Mouse (Mus musculus): ENCODE measurements at regions not wholly inside any gene's neighbourhood (a gene's known extent, or its start where the extent isn't known, plus 50 kb on each side); places are given as distances from the start of the nearest gene placed in this dataset.
A peak's percentile ranks its signal among the peaks of the same experiment; 100 is the strongest.

- DNase-seq (ENCODE audit: extremely low spot score, low read depth, low spot score): no peak
These were observed 240.9 kb downstream of the Ttll7 start for GRCm38 (mm10) chr3:147093076-147093380.

GRCm38 (mm10) chr3:147096179-147096578 lies 244.0 kb downstream of the Ttll7 start:
- DNase-seq (ENCODE audit: extremely low spot score, low read depth, low spot score): no peak

DNA sequence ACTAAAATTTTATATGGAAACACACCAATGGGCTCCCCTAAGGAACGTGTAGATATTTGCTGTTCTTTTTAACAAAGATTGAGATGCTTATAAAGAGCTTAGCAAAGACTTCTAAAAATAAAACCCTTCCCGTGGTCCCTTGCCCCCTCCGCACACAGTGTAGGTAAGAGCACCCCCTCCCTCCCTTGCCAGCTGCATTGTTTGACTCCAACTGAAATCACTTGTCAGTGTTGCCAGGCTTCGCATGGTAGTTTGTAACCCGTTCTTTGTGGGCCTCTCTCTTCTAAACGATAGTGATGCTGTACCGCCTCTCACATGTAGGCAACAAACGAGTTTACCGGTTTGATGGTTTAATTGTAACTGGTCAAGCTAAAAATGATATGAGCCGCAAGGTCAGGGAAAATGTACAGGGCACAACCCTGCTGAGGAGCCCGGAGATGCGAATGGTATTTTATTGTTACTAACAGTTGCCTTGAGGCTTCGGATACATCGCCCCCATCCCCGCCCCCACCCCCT lies 246.0 kb downstream of the Ttll7 start:
- DNase-seq (ENCODE audit: extremely low spot score, low read depth, low spot score): no peak

DNA sequence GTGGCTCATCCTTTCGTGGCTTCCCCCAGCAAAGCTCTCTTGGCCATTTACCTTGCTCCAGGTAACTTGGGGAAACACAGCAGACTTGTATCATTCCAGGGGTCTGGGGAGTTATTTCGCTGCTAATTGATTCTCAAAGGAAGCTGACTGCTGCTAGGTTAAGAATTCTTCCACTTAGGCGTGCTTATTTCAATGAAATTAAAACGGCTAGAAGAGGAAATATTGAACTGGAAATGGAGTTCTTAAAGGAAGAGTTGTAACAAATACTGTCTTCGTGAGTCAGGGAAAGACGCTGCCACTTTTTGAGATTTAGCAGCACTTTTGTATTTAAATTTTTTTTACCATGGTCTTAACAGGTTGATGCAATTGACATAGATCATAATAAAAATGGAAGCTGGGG lies 246.4 kb downstream of the Ttll7 start:
- no peak for DNase-seq (ENCODE audit: extremely low spot score, low read depth, low spot score)

- no peak for DNase-seq (ENCODE audit: extremely low spot score, low read depth, low spot score)
These were observed 247.1 kb downstream of the Ttll7 start for GRCm38 (mm10) chr3:147099143-147099713.

GRCm38 (mm10) chr3:147101053-147101764 lies 249.0 kb downstream of the Ttll7 start:
- DNase-seq (ENCODE audit: extremely low spot score, low read depth, low spot score): no peak

DNA sequence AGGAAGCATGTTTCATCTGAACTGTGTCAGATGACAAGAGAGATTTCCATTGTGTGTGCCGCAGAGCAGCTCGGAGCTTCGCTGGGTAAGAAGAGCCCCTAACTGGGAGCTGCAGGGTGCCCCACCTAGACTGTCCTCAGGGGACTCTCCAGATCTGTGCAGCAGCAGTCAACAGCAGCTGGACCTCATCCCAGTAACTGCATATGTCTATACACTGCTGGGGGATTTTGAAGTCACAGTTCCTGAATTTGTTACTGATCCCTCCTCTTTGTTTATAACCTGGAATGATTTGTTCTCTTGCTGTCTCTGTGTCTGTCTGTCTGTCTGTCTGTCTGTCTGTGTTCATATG lies 249.6 kb downstream of the Ttll7 start:
- no peak for DNase-seq (ENCODE audit: extremely low spot score, low read depth, low spot score)

DNA sequence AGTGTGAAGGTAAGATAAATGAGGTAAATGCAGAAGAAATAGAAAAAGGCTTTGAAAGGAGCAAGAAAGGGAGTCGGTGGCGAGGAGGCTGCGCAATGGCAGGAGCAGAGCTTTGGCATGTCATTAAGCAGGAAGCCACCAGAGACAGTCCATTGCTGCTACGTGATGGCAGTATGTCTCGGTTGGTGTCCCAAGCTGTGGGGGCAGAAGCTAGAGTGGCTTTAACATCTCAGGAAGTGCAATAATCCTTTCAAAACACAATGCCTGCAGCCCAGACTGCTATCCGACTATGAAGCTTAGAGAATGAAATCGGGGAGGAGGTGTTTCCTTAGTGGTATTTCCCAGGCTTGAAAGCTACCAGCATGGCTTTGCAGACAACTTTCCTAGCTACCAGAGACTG lies 251.3 kb downstream of the Ttll7 start:
- no peak for DNase-seq (ENCODE audit: extremely low spot score, low read depth, low spot score)

GRCm38 (mm10) chr3:147117609-147118008 lies 265.4 kb downstream of the Ttll7 start:
- DNase-seq (ENCODE audit: extremely low spot score, low read depth, low spot score): peak; percentile 33

GRCm38 (mm10) chr3:147118092-147118491 lies 265.9 kb downstream of the Ttll7 start:
- DNase-seq (ENCODE audit: extremely low spot score, low read depth, low spot score): no peak

DNA sequence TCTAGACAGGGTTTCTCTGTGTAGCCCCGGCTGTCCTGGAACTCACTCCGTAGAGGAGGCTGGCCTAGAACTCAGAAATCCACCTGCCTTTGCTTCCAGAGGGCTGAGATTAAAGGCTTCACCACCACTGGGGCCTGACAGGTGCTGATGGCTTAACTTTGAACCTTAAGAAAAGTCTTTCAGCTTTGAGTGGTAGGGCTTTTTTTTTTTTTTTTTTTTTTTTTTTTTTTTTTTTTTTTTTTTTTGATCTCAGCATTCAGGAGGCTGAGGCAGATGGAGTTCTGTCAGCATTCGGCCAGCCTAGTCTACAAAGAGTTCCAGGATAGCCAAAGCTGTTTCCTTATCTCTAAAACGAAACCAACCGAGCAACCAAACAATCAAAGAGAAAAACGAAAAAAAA lies 266.5 kb downstream of the Ttll7 start:
- DNase-seq (ENCODE audit: extremely low spot score, low read depth, low spot score): no peak

DNA sequence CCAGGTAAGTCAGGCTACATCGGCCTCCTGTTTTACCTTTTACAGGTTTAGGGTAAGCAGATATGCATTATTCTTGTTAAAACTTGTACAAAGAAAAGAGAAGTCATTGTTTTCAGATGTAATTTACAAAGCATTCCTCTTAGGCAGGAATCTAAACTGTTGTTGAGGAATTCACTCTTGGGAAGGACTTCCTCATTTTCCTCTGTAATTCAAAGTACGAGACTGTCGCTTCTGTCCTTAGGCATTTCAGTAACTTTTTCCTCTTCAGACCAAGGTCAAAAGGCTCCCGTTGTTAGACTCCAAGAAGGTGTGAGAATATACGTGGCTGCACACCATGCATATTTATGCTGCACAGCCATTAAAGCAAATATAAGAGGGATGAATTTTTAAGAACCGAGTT lies 269.7 kb downstream of the Ttll7 start:
- DNase-seq (ENCODE audit: extremely low spot score, low read depth, low spot score): no peak

GRCm38 (mm10) chr3:147127740-147128139 lies 275.6 kb downstream of the Ttll7 start:
- DNase-seq (ENCODE audit: extremely low spot score, low read depth, low spot score): no peak

- DNase-seq (ENCODE audit: extremely low spot score, low read depth, low spot score): no peak
These were observed 280.7 kb downstream of the Ttll7 start for GRCm38 (mm10) chr3:147132830-147133229.

DNA sequence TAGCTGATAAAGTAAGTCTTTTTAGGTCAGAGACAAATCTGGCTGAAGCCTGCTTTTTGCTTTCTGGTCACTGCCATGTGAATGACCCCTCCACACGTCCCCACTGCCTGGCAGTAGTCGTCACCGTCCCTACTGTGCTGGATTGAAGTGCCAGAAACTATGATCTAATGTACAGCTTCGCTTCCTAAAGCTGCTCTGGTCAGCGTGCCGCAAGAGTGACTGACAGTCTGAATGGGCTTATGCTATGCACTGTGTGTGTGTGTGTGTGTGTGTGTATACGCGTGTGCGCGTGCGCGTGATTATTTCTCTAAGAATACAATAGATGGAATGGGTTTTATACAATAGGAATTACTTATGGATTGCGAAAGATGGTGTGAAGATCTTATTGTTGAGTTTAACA lies 281.2 kb downstream of the Ttll7 start:
- no peak for DNase-seq (ENCODE audit: extremely low spot score, low read depth, low spot score)

DNA sequence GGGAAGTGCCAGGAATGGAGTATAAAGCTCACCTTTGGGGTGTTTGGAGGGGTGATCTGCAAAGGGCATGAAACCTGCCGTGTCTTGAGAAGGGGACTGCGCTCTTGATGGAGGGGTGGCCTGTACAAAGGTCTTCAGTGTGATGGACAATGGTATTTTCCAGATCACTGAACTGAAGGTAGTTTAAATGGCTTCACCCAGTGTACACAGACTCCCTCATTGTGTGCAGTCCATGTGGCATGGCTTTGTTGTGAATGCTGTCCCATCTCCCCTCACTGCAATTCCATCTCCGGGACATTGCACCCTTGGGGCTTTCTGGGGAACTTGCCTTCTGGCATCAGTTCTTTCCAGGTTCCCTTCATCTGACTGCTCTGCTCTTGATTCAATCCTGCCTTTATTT lies 288.2 kb downstream of the Ttll7 start:
- no peak for DNase-seq (ENCODE audit: extremely low spot score, low read depth, low spot score)

- peak; percentile 39 for DNase-seq (ENCODE audit: extremely low spot score, low read depth, low spot score)
These were observed 301.3 kb downstream of the Ttll7 start for GRCm38 (mm10) chr3:147153456-147153855.

GRCm38 (mm10) chr3:147153998-147154397 lies 301.8 kb downstream of the Ttll7 start:
- DNase-seq (ENCODE audit: extremely low spot score, low read depth, low spot score): peak; percentile 16

GRCm38 (mm10) chr3:147163126-147163525 lies 311.0 kb downstream of the Ttll7 start:
- no peak for DNase-seq (ENCODE audit: extremely low spot score, low read depth, low spot score)

- no peak for DNase-seq (ENCODE audit: extremely low spot score, low read depth, low spot score)
These were observed 311.4 kb downstream of the Ttll7 start for GRCm38 (mm10) chr3:147163540-147163939.

DNA sequence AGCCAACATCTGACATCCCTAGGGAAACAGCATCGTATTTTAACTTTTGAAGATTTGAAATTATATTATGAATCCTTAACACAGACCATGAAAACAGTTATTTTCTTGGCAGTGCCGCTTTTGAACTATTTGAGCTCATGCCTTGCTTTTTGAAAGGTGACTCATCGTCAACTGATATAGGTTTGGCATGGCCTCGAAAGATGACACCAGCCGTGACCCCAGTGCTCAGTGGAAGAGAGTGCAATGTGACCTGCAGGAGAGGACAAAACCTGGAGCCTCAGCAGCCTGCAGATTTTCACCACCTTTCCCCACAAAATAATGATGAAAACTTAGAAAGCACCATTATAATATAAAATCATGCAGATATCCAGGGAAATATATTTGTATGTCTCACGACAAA lies 312.8 kb downstream of the Ttll7 start:
- no peak for DNase-seq (ENCODE audit: extremely low spot score, low read depth, low spot score)

- DNase-seq (ENCODE audit: extremely low spot score, low read depth, low spot score): no peak
These were observed 314.4 kb downstream of the Ttll7 start for GRCm38 (mm10) chr3:147166555-147166954.

DNA sequence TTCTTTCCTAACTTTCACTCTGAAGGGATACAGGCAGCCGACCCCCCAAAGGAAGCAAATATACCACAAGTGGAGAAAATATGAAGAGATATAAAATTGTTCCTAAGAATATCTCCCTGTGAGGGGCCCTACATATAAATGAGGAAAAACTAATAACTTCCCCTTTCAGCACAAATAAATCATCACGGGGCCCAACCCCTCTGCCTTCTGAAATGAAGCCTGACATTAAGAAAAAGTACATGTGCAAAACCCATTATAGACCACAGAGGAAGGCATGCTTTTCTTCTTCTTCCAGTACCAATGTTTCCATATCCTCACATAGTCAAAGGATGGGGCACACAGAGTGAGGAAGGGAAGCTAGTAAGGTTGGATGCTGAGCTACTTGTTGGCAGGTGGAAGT lies 317.0 kb downstream of the Ttll7 start:
- DNase-seq (ENCODE audit: extremely low spot score, low read depth, low spot score): no peak

Measured in hindlimb bud, embryonic 11.5 days (tissue).